Mouse (Mus musculus): ENCODE results near the gene S100a2. TPM values are rescaled to one million over a fixed set of nuclear protein-coding genes. Genes with fewer than 3 reads are reported as not detected.
A peak's percentile ranks its signal among the peaks of the same experiment; 100 is the strongest.

The S100a2 gene
- total and polyA plus RNA-seq, 2 experiments from 2014 or later, result not detected

DNA sequence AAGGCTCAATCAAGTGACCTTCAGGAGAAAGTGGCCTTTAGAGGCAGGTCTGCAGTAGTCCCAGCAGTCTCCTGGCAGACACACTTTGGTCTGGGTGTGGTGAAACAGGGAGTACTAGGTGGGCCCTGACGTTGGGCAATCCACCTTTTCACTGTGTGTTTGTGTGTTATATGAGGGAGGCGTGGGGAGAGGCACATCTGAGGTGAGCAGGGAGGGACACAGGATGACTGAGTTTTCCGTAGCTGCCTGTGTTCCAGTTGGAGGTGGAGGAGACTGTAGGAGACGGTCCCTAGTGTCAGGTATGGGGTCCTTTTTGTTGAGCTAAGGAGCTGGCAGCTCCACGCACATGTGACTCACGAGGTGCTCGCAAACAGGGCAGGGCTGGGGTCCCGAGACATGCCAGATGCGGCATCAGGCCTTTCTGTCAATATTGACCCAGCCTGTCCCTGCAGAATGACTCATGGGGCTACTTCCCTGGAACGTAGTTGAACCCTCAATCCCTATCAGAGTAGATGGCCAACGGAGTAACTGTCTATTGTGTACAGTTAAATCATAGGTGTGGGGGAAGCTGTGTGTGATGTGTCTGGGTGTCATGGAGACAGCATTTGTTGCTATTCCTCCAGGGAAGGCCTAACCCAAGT lies 24.7 kb downstream of the S100a2 start:
- Histone ChIP-seq H3K9ac (replicated peaks; ENCODE audit: low read length, poor library complexity, severe bottlenecking) (no peak overlapping the region), H3K36me3 (ENCODE audit: insufficient read depth, low read length) (no peaks in the 10 kb centered on the region), H3K4me2 (ENCODE audit: low read depth, low read length, poor library complexity, severe bottlenecking) (no peak overlapping the region), H3K27ac (ENCODE audit: low read depth, low read length) (no peak overlapping the region), H3K27me3 (ENCODE audit: insufficient read depth, low read length) (0 out of 2 replicates have a peak, but pooled peaks cover 4% of the 10 kb centered on the region), H3K4me3 (ENCODE audit: low read depth, low read length) (no peak overlapping the region), H3K9me3 (ENCODE audit: low read length) (no peaks in the 10 kb centered on the region), H3K4me1 (ENCODE audit: insufficient read depth, low read length) (peaks cover 5% of the 10 kb centered on the region; the same call in 1 of the 2 replicates)
- WGBS, result 88% methylated on average over 11 of the region's 11 CpGs
- no peak for DNase-seq (ENCODE audit: low spot score)
- TF ChIP-seq CTCF (IDR thresholded peaks at IDR 0.05), result no peak
- ATAC-seq (ENCODE audit: low FRiP score), result no peak

GRCm38 (mm10) chr3:90615415-90615814 lies 25.4 kb downstream of the S100a2 start:
- no peak overlapping the region for H3K27ac ChIP-seq (ENCODE audit: low read depth, low read length)
- 7% methylated on average over 7 of the region's 7 CpGs for WGBS
- H3K27me3 ChIP-seq (ENCODE audit: insufficient read depth, low read length), result 0 out of 2 replicates have a peak, but pooled peaks cover 4% of the 10 kb centered on the region
- TF ChIP-seq CTCF (IDR thresholded peaks at IDR 0.05), result peak; percentile 75
- H3K4me1 ChIP-seq (ENCODE audit: insufficient read depth, low read length), result peaks cover 5% of the 10 kb centered on the region; the same call in 1 of the 2 replicates
- no peaks in the 10 kb centered on the region for H3K9me3 ChIP-seq (ENCODE audit: low read length)
- H3K4me3 ChIP-seq (ENCODE audit: low read depth, low read length), result no peak overlapping the region
- ATAC-seq (ENCODE audit: low FRiP score), result peak; percentile 64
- H3K36me3 ChIP-seq (ENCODE audit: insufficient read depth, low read length), result no peaks in the 10 kb centered on the region
- H3K9ac ChIP-seq (replicated peaks; ENCODE audit: low read length, poor library complexity, severe bottlenecking), result no peak overlapping the region
- no peak overlapping the region for H3K4me2 ChIP-seq (ENCODE audit: low read depth, low read length, poor library complexity, severe bottlenecking)
- peak; percentile 70 for DNase-seq (ENCODE audit: low spot score)

GRCm38 (mm10) chr3:90615911-90616310 lies 25.9 kb downstream of the S100a2 start:
- H3K9ac ChIP-seq (replicated peaks; ENCODE audit: low read length, poor library complexity, severe bottlenecking), result no peak overlapping the region
- H3K4me3 ChIP-seq (ENCODE audit: low read depth, low read length), result no peak overlapping the region
- H3K27me3 ChIP-seq (ENCODE audit: insufficient read depth, low read length), result 0 out of 2 replicates have a peak, but pooled peaks cover 4% of the 10 kb centered on the region
- peaks cover 5% of the 10 kb centered on the region; the same call in 1 of the 2 replicates for H3K4me1 ChIP-seq (ENCODE audit: insufficient read depth, low read length)
- TF ChIP-seq CTCF (IDR thresholded peaks at IDR 0.05), result no peak
- DNase-seq (ENCODE audit: low spot score), result no peak
- 71% methylated on average over 1 of the region's 1 CpGs for WGBS
- H3K27ac ChIP-seq (ENCODE audit: low read depth, low read length), result no peak overlapping the region
- ATAC-seq (ENCODE audit: low FRiP score), result no peak
- no peak overlapping the region for H3K4me2 ChIP-seq (ENCODE audit: low read depth, low read length, poor library complexity, severe bottlenecking)
- H3K36me3 ChIP-seq (ENCODE audit: insufficient read depth, low read length), result no peaks in the 10 kb centered on the region
- no peaks in the 10 kb centered on the region for H3K9me3 ChIP-seq (ENCODE audit: low read length)

DNA sequence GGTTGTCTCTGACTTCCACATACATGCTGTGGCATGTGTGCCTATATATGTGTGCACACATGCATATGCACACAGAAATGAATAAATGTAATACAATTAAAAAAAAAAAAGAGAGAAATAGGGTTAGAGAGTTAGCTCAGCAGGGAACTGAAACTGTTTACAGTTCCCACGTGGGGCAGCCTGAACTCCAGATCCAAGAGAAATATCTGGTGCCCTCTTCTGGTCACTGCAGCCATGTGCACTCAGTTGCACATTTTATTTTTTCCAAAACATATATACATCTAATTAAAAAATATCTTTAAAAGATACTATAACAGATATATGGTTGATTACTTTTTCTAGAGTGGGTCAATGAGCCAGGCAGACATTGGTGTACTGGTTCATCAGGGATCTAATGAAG lies 27.5 kb downstream of the S100a2 start:
- Histone ChIP-seq H3K4me1 (ENCODE audit: insufficient read depth, low read length) (peaks cover 5% of the 10 kb centered on the region; the same call in 1 of the 2 replicates), H3K4me2 (ENCODE audit: low read depth, low read length, poor library complexity, severe bottlenecking) (no peak overlapping the region), H3K9me3 (ENCODE audit: low read length) (no peaks in the 10 kb centered on the region), H3K4me3 (ENCODE audit: low read depth, low read length) (no peak overlapping the region), H3K27me3 (ENCODE audit: insufficient read depth, low read length) (0 out of 2 replicates have a peak, but pooled peaks cover 4% of the 10 kb centered on the region), H3K9ac (replicated peaks; ENCODE audit: low read length, poor library complexity, severe bottlenecking) (no peak overlapping the region), H3K27ac (ENCODE audit: low read depth, low read length) (no peak overlapping the region), H3K36me3 (ENCODE audit: insufficient read depth, low read length) (no peaks in the 10 kb centered on the region)
- ATAC-seq (ENCODE audit: low FRiP score) (no peak), DNase-seq (ENCODE audit: low spot score) (no peak)
- TF ChIP-seq CTCF (IDR thresholded peaks at IDR 0.05), result peak; percentile 41
- WGBS, result 6% methylated on average over 1 of the region's 1 CpGs

GRCm38 (mm10) chr3:90621552-90621951 lies 31.5 kb downstream of the S100a2 start:
- no peak for DNase-seq (ENCODE audit: low spot score)
- 59% methylated on average over 7 of the region's 7 CpGs for WGBS
- no peak overlapping the region for H3K4me3 ChIP-seq (ENCODE audit: low read depth, low read length)
- no peaks in the 10 kb centered on the region for H3K36me3 ChIP-seq (ENCODE audit: insufficient read depth, low read length)
- 0 out of 2 replicates have a peak, but pooled peaks cover 12% of the 10 kb centered on the region for H3K4me1 ChIP-seq (ENCODE audit: insufficient read depth, low read length)
- TF ChIP-seq CTCF (IDR thresholded peaks at IDR 0.05), result no peak
- H3K4me2 ChIP-seq (ENCODE audit: low read depth, low read length, poor library complexity, severe bottlenecking), result no peak overlapping the region
- no peak for ATAC-seq (ENCODE audit: low FRiP score)
- no peak overlapping the region for H3K27ac ChIP-seq (ENCODE audit: low read depth, low read length)
- no peaks in the 10 kb centered on the region for H3K27me3 ChIP-seq (ENCODE audit: insufficient read depth, low read length)
- H3K9ac ChIP-seq (replicated peaks; ENCODE audit: low read length, poor library complexity, severe bottlenecking), result no peak overlapping the region
- H3K9me3 ChIP-seq (ENCODE audit: low read length), result no peaks in the 10 kb centered on the region

DNA sequence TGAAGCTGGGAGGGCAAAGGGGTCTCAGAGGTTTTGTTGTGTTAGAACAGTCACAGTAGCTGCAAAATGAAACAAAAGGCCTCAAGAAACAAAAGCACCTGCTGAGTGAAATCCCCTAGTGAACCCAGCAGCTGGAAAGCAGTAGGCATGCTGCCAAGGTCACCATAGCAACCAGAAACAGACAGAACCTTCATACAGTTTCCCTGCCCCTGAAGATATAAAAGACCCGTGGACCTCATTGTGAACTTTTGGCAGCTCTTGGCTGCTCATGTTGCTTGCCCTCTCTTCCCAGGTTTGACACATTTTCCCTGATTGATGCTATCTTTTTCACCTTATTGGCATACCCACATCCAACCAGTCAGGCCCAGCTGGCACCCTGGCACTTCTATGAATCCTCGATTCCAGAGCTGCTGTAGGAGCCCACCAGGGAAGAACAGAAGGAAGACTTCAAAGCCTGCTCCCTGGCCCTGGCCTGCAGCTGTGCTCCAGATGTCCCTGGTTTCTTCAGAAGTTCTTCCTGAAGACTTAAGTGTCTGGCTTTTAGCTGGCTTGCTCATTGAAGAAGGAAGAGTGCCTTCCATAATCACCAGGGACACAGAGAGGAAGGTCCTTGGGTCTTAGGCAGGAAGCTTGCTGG lies 33.5 kb downstream of the S100a2 start:
- H3K27me3 ChIP-seq (ENCODE audit: insufficient read depth, low read length), result no peaks in the 10 kb centered on the region
- peak overlapping the region; percentile 4; the same call in 1 of the 2 replicates for H3K27ac ChIP-seq (ENCODE audit: low read depth, low read length)

More for the DNA sequence above, 33.5 kb downstream of the S100a2 start:
- ATAC-seq (ENCODE audit: low FRiP score) (peak; percentile 62; the same call in 1 of the 2 replicates), DNase-seq (ENCODE audit: low spot score) (peak; percentile 74)
- Histone ChIP-seq H3K4me1 (ENCODE audit: insufficient read depth, low read length) (0 out of 2 replicates have a peak, but pooled peaks cover 12% of the 10 kb centered on the region), H3K9ac (replicated peaks; ENCODE audit: low read length, poor library complexity, severe bottlenecking) (no peak overlapping the region), H3K4me3 (ENCODE audit: low read depth, low read length) (no peak overlapping the region), H3K4me2 (ENCODE audit: low read depth, low read length, poor library complexity, severe bottlenecking) (no peak overlapping the region), H3K9me3 (ENCODE audit: low read length) (no peaks in the 10 kb centered on the region), H3K36me3 (ENCODE audit: insufficient read depth, low read length) (no peaks in the 10 kb centered on the region)
- WGBS, result 0% methylated on average over 2 of the region's 2 CpGs
- TF ChIP-seq CTCF (IDR thresholded peaks at IDR 0.05), result no peak

Measured in midbrain, postnatal 0 days (tissue).